Mouse (Mus musculus): ENCODE measurements around the gene 1700012B07Rik.

1700012B07Rik gene

GRCm38 (mm10) chr11:109827946-109828345 is at the start of gene 1700012B07Rik:
TSS of gene 1700012B07Rik (minus strand) at chr11:109828046.
- no peak for ATAC-seq (ENCODE audit: insufficient number of reproducible peaks, low FRiP score, low TSS enrichment)

GRCm38 (mm10) chr11:109876767-109877166 is 48.9 kb upstream of the 1700012B07Rik start:
- no peak for ATAC-seq (ENCODE audit: insufficient number of reproducible peaks, low FRiP score, low TSS enrichment)

- no peak for ATAC-seq (ENCODE audit: insufficient number of reproducible peaks, low FRiP score, low TSS enrichment)
Measured at GRCm38 (mm10) chr11:109875834-109876233, 48.0 kb upstream of the 1700012B07Rik start.

GRCm38 (mm10) chr11:109875525-109875802 is 47.6 kb upstream of the 1700012B07Rik start:
- ATAC-seq (ENCODE audit: insufficient number of reproducible peaks, low FRiP score, low TSS enrichment): no peak

GRCm38 (mm10) chr11:109874651-109875524 is 47.0 kb upstream of the 1700012B07Rik start:
- ATAC-seq (ENCODE audit: insufficient number of reproducible peaks, low FRiP score, low TSS enrichment): no peak

- ATAC-seq (ENCODE audit: insufficient number of reproducible peaks, low FRiP score, low TSS enrichment): no peak
Measured at GRCm38 (mm10) chr11:109873852-109874610, 46.2 kb upstream of the 1700012B07Rik start.

- ATAC-seq (ENCODE audit: insufficient number of reproducible peaks, low FRiP score, low TSS enrichment): no peak
Measured at GRCm38 (mm10) chr11:109873161-109873775, 45.4 kb upstream of the 1700012B07Rik start.

- no peak for ATAC-seq (ENCODE audit: insufficient number of reproducible peaks, low FRiP score, low TSS enrichment)
Measured at GRCm38 (mm10) chr11:109872674-109873073, 44.8 kb upstream of the 1700012B07Rik start.

- ATAC-seq (ENCODE audit: insufficient number of reproducible peaks, low FRiP score, low TSS enrichment): no peak
Measured at GRCm38 (mm10) chr11:109872056-109872455, 44.2 kb upstream of the 1700012B07Rik start.

GRCm38 (mm10) chr11:109867861-109868260 is 40.0 kb upstream of the 1700012B07Rik start:
- no peak for ATAC-seq (ENCODE audit: insufficient number of reproducible peaks, low FRiP score, low TSS enrichment)

GRCm38 (mm10) chr11:109866537-109867160 is 38.8 kb upstream of the 1700012B07Rik start:
- ATAC-seq (ENCODE audit: insufficient number of reproducible peaks, low FRiP score, low TSS enrichment): no peak

- ATAC-seq (ENCODE audit: insufficient number of reproducible peaks, low FRiP score, low TSS enrichment): no peak
Measured at GRCm38 (mm10) chr11:109865526-109865925, 37.7 kb upstream of the 1700012B07Rik start.

GRCm38 (mm10) chr11:109863951-109864350 is 36.1 kb upstream of the 1700012B07Rik start:
- no peak for ATAC-seq (ENCODE audit: insufficient number of reproducible peaks, low FRiP score, low TSS enrichment)

GRCm38 (mm10) chr11:109863194-109863746 is 35.4 kb upstream of the 1700012B07Rik start:
- ATAC-seq (ENCODE audit: insufficient number of reproducible peaks, low FRiP score, low TSS enrichment): no peak

- ATAC-seq (ENCODE audit: insufficient number of reproducible peaks, low FRiP score, low TSS enrichment): peak; percentile 10; the same call in 1 of the 2 replicates
Measured at GRCm38 (mm10) chr11:109860508-109860907, 32.7 kb upstream of the 1700012B07Rik start.

GRCm38 (mm10) chr11:109859939-109860469 is 32.2 kb upstream of the 1700012B07Rik start:
- no peak for ATAC-seq (ENCODE audit: insufficient number of reproducible peaks, low FRiP score, low TSS enrichment)

- ATAC-seq (ENCODE audit: insufficient number of reproducible peaks, low FRiP score, low TSS enrichment): no peak
Measured at GRCm38 (mm10) chr11:109859441-109859840, 31.6 kb upstream of the 1700012B07Rik start.

- no peak for ATAC-seq (ENCODE audit: insufficient number of reproducible peaks, low FRiP score, low TSS enrichment)
Measured at GRCm38 (mm10) chr11:109857086-109857485, 29.2 kb upstream of the 1700012B07Rik start.

- ATAC-seq (ENCODE audit: insufficient number of reproducible peaks, low FRiP score, low TSS enrichment): no peak
Measured at GRCm38 (mm10) chr11:109854056-109854455, 26.2 kb upstream of the 1700012B07Rik start.
